In the genomic region with DNA sequence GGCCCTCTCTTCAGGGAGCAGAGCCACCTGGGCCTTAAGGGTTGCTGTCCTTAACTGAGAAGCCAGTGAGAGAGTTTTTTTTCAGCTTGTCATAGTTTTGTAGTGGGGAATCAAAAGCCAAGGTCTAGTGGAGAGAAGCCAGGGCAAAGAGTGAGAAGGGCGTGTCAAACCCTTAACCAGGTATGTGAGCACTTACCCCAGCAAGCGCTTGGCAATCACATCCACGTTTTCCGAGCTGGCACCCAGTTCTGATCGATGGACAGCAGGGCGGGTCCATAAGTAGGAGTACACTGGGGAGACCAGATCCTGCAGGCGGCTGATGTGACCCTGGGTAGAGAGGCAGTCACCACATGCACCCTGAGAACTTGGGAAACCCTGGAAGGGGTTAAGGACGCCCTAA, we compare ENCODE assay signal across 19 mouse cellular contexts. TPM values are rescaled to one million over a fixed set of nuclear protein-coding genes. Genes with fewer than 3 reads are reported as not detected.
A peak's percentile ranks its signal among the peaks of the same experiment; 100 is the strongest.
DNase-seq lines count a peak whose midpoint lies in the region; ATAC-seq and TF ChIP-seq lines count a peak whose summit lies in the region.
"Had no signal": no experiment of that assay in that cellular context is flagged by ENCODE, and none has a peak within 500 bp of the region (broad histone marks: within the 10 kb centered on the region; RNA-seq: fewer than 3 reads in every experiment).

No protein-coding gene starts in this region.

- peak overlapping the region; percentile 12; the same call in 1 of the 2 replicates for H3K4me2 ChIP-seq in heart, embryonic 12.5 days
- H3K4me2 ChIP-seq in heart, embryonic 16.5 days (ENCODE audit: low read depth, low read length) = peak overlapping the region; percentile 44
- no peak overlapping the region; the same call in 1 of the 2 replicates for H3K4me2 ChIP-seq in intestine, postnatal 0 days (replicated peaks; ENCODE audit: low read depth)
- H3K4me2 ChIP-seq: embryonic facial prominence, embryonic 12.5 days; liver, embryonic 15.5 days; midbrain, embryonic 13.5 days; neural tube, embryonic 13.5 days had no signal

- TF ChIP-seq CTCF in intestine, postnatal 0 days (IDR thresholded peaks at IDR 0.05; ENCODE audit: low read depth) = no peak

- no peak for ATAC-seq in heart, embryonic 12.5 days (ENCODE audit: insufficient number of reproducible peaks, low FRiP score)
- no peak for ATAC-seq in heart, embryonic 16.5 days (replicated peaks; ENCODE audit: extremely low read depth, insufficient read depth, low FRiP score)
- peak; percentile 53 for ATAC-seq in intestine, postnatal 0 days
- ATAC-seq: forebrain, embryonic 14.5 days; hindbrain, embryonic 16.5 days; midbrain, embryonic 13.5 days had no signal

- 83% methylated on average over 8 of the region's 8 CpGs for WGBS in heart, embryonic 12.5 days
- 67% methylated on average over 8 of the region's 8 CpGs for whole genome bisulfite sequencing in heart, embryonic 16.5 days
- WGBS in intestine, postnatal 0 days = 51% methylated on average over 8 of the region's 8 CpGs

- H3K36me3 ChIP-seq in heart, embryonic 12.5 days = peaks cover 58% of the 10 kb centered on the region
- peaks cover 22% of the 10 kb centered on the region for H3K36me3 ChIP-seq in heart, embryonic 16.5 days (ENCODE audit: control insufficient read depth, insufficient read depth)
- peaks cover 20% of the 10 kb centered on the region for H3K36me3 ChIP-seq in intestine, postnatal 0 days (ENCODE audit: control insufficient read depth, insufficient read depth)

- no peaks in the 10 kb centered on the region for H3K9me3 ChIP-seq in heart, embryonic 12.5 days (replicated peaks)
- no peaks in the 10 kb centered on the region for H3K9me3 ChIP-seq in heart, embryonic 16.5 days (replicated peaks; ENCODE audit: control insufficient read depth, low read length)
- H3K9me3 ChIP-seq in intestine, postnatal 0 days (ENCODE audit: control insufficient read depth) = no peaks in the 10 kb centered on the region
- H3K9me3 ChIP-seq: embryonic facial prominence, embryonic 12.5 days; liver, embryonic 15.5 days; midbrain, embryonic 13.5 days; neural tube, embryonic 13.5 days had no signal

- peaks cover 61% of the 10 kb centered on the region for H3K4me1 ChIP-seq in heart, embryonic 12.5 days (replicated peaks)
- H3K4me1 ChIP-seq in heart, embryonic 16.5 days (ENCODE audit: control insufficient read depth, insufficient read depth, low read length) = peaks cover 37% of the 10 kb centered on the region
- H3K4me1 ChIP-seq in intestine, postnatal 0 days (replicated peaks; ENCODE audit: control insufficient read depth, insufficient read depth, low read length) = peaks cover 6% of the 10 kb centered on the region; the same call in 1 of the 2 replicates
- H3K4me1 ChIP-seq: embryonic facial prominence, embryonic 12.5 days; midbrain, embryonic 13.5 days; neural tube, embryonic 13.5 days had no signal

- H3K9ac ChIP-seq in heart, embryonic 12.5 days = no peak overlapping the region
- H3K9ac ChIP-seq in heart, embryonic 16.5 days (ENCODE audit: low read length) = peak overlapping the region; percentile 24
- H3K9ac ChIP-seq in intestine, postnatal 0 days (ENCODE audit: low read depth, low read length) = no peak overlapping the region
- H3K9ac ChIP-seq: embryonic facial prominence, embryonic 12.5 days; liver, embryonic 15.5 days; midbrain, embryonic 13.5 days; neural tube, embryonic 13.5 days had no signal

- no peak overlapping the region for H3K4me3 ChIP-seq in heart, embryonic 12.5 days
- peak overlapping the region; percentile 1 for H3K4me3 ChIP-seq in heart, embryonic 16.5 days (ENCODE audit: low read length)
- H3K4me3 ChIP-seq in intestine, postnatal 0 days (ENCODE audit: low read depth, low read length) = no peak overlapping the region
- H3K4me3 ChIP-seq: embryonic facial prominence, embryonic 12.5 days; erythroblast, embryonic 14.5 days; liver, embryonic 15.5 days; midbrain, embryonic 13.5 days; neural tube, embryonic 13.5 days had no signal

- peak overlapping the region; percentile 94 for H3K27ac ChIP-seq in heart, embryonic 12.5 days (ENCODE audit: poor library complexity, severe bottlenecking)
- H3K27ac ChIP-seq in heart, embryonic 16.5 days (ENCODE audit: low read length) = peak overlapping the region; percentile 97
- H3K27ac ChIP-seq in intestine, postnatal 0 days (ENCODE audit: low read depth, low read length) = peak overlapping the region; percentile 28; the same call in 1 of the 2 replicates
- H3K27ac ChIP-seq: embryonic facial prominence, embryonic 12.5 days; liver, embryonic 15.5 days; midbrain, embryonic 13.5 days; neural tube, embryonic 13.5 days had no signal

- H3K27me3 ChIP-seq in heart, embryonic 12.5 days (replicated peaks) = no peaks in the 10 kb centered on the region
- no peaks in the 10 kb centered on the region for H3K27me3 ChIP-seq in heart, embryonic 16.5 days (ENCODE audit: control insufficient read depth, insufficient read depth, low read length)
- no peaks in the 10 kb centered on the region for H3K27me3 ChIP-seq in intestine, postnatal 0 days (replicated peaks; ENCODE audit: control insufficient read depth, insufficient read depth, low read length)
- H3K27me3 ChIP-seq: embryonic facial prominence, embryonic 12.5 days; liver, embryonic 15.5 days; midbrain, embryonic 13.5 days; neural tube, embryonic 13.5 days had no signal

- DNase-seq in heart, adult 8-10 months (ENCODE audit: low spot score) = no peak
- DNase-seq in lung, postnatal 14 days = peak; percentile 25
- no peak for DNase-seq in layer of hippocampus, adult 9-10 months (ENCODE audit: low spot score)
- DNase-seq in MN1 (ENCODE audit: low spot score) = no peak
- DNase-seq: adrenal gland, adult 2 months; B cell, adult 2 months; cerebellum, adult 8-10 months; gastrocnemius, postnatal 14 days; right cerebral cortex, adult 18-20 months had no signal

RNA-seq across cellular contexts. Expression of gene Ubfd1, which starts 22.9 kb away (rescaled TPM):
- polyA plus RNA-seq in heart, embryonic 12.5 days (2016; fragmentation: Nextera tagmentation; extraction: Ambion mirVana) = 73.5 and 75.0 TPM in 2 replicates
- 10 to 100 TPM; 32.5 to 41.6 (median 37.3) TPM for total RNA-seq in heart, adult 8-10 months (2022)
- polyA plus RNA-seq in heart, embryonic 16.5 days (2015; fragmentation: Nextera tagmentation; extraction: Ambion mirVana) = 43.1 and 44.5 TPM in 2 replicates
- 26.3 and 29.3 TPM in 2 replicates for polyA plus RNA-seq in intestine, postnatal 0 days (2015; fragmentation: Nextera tagmentation; extraction: Ambion mirVana)

RNA-seq across cellular contexts. Expression of gene Ears2, which starts 23.0 kb away (rescaled TPM):
- polyA plus RNA-seq in heart, embryonic 12.5 days (2016; fragmentation: Nextera tagmentation; extraction: Ambion mirVana) = 24.7 and 25.0 TPM in 2 replicates
- total RNA-seq in heart, adult 8-10 months (2022) = 10 to 100 TPM; 13.3 to 14.3 (median 13.7) TPM
- polyA plus RNA-seq in heart, embryonic 16.5 days (2015; fragmentation: Nextera tagmentation; extraction: Ambion mirVana) = 40.4 and 41.9 TPM in 2 replicates
- 7.1 and 8.0 TPM in 2 replicates for polyA plus RNA-seq in intestine, postnatal 0 days (2015; fragmentation: Nextera tagmentation; extraction: Ambion mirVana)

RNA-seq across cellular contexts. Expression of gene Gga2, which starts 23.1 kb away (rescaled TPM):
- 98.0 and 99.4 TPM in 2 replicates for polyA plus RNA-seq in heart, embryonic 12.5 days (2016; fragmentation: Nextera tagmentation; extraction: Ambion mirVana)
- total RNA-seq in heart, adult 8-10 months (2022) = 10 to 100 TPM; 31.7 to 39.2 (median 35.4) TPM
- polyA plus RNA-seq in heart, embryonic 16.5 days (2015; fragmentation: Nextera tagmentation; extraction: Ambion mirVana) = 79.0 and 87.5 TPM in 2 replicates
- polyA plus RNA-seq in intestine, postnatal 0 days (2015; fragmentation: Nextera tagmentation; extraction: Ambion mirVana) = 59.9 and 71.1 TPM in 2 replicates

RNA-seq across cellular contexts. Expression of gene Ndufab1, which starts 57.6 kb away (rescaled TPM):
- polyA plus RNA-seq in heart, embryonic 12.5 days (2016; fragmentation: Nextera tagmentation; extraction: Ambion mirVana) = 1,263 and 1,284 TPM in 2 replicates
- 1,000 to 10,000 TPM; 1,624 to 1,874 (median 1,747) TPM for total RNA-seq in heart, adult 8-10 months (2022)
- 1,647 and 1,675 TPM in 2 replicates for polyA plus RNA-seq in heart, embryonic 16.5 days (2015; fragmentation: Nextera tagmentation; extraction: Ambion mirVana)
- polyA plus RNA-seq in intestine, postnatal 0 days (2015; fragmentation: Nextera tagmentation; extraction: Ambion mirVana) = 956 and 957 TPM in 2 replicates

Comparison
In these comparisons a context has a peak if more than half of its experiments do, and no peak if none do; other contexts are left out.
1. H3K27ac ChIP-seq: peak in every context shown above with its lines; median percentile 97 in heart, embryonic 16.5 days; 94 in heart, embryonic 12.5 days; 28 in intestine, postnatal 0 days.